Mouse (Mus musculus) cerebellum, adult 2 months (tissue): ENCODE data around the gene Pcdh7.

Experiments used
- CTCF ChIP-seq: fragments of 200-500 bp; IDR thresholded peaks from 2 replicates; pipeline ENCODE4 v1.5.1; 2011; ENCODE audit warnings: low read depth, mild to moderate bottlenecking, control low read depth, low read length, moderate library complexity, borderline replicate concordance; ENCODE audit not compliant: insufficient read depth
- POLR2A ChIP-seq: fragments of 200-500 bp; IDR thresholded peaks from 2 replicates; pipeline ENCODE4 v1.6.1; 2011; ENCODE audit warnings: low read length, control low read depth, borderline replicate concordance; ENCODE audit not compliant: insufficient read depth

DNA sequence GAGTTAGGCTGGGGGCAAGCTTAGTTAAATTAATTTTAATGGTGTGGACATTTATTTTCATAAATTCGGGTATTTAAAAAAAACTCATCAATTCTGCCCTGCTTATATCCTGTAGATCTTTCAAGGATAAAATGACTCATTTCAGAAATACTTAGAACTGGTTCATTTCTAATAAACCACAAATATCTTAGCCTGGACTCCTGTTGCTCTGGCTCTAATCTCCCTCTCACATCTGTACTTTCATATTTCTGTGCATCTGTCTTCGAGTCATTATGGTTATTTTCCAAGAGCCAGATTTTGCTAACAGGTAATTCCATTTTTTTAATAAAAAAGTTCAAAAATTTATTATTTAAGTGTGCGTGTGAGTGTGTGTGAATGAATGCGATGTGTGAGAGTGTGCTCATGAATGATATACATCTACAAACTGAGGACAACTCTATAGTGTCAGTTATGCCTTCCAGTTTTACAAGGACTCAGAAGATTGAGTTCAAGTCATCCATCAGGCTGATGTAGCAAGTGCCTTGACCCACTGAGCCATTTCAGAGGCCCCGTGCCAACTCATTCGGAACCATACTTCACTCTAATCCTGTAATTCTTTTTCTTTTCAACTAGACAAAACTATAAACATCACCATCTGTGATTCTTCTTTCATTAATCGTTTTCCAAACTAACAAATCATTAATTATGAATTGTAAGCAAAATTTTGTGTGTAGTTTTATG lies 80.3 kb downstream of the Pcdh7 start:
- no peak for TF ChIP-seq CTCF
- no peak for TF ChIP-seq POLR2A
